Mouse (Mus musculus): ENCODE results near the gene Zfp423. TPM values are rescaled to one million over a fixed set of nuclear protein-coding genes. Genes with fewer than 3 reads are reported as not detected.

Gene Zfp423
- polyA plus RNA-seq, 1 experiment = 38.1 TPM

GRCm38 (mm10) chr8:87663349-87664216, 295.8 kb downstream of the Zfp423 start:
- peak overlapping the region; percentile 56 for H3K27ac ChIP-seq (ENCODE audit: insufficient read depth, low read length)
- H3K4me1 ChIP-seq (ENCODE audit: control insufficient read depth, insufficient read depth, low read length) = peaks cover 62% of the 10 kb centered on the region
- peak overlapping the region; percentile 39 for H3K4me3 ChIP-seq (replicated peaks; ENCODE audit: insufficient read depth, low read depth, low read length)
- no peaks in the 10 kb centered on the region for H3K27me3 ChIP-seq (ENCODE audit: control insufficient read depth, insufficient read depth, low read length)
- DNase-seq = peak; percentile 90 to 95
- 5% methylated on average over 18 of the region's 18 CpGs for WGBS
- TF ChIP-seq POLR2A (IDR thresholded peaks at IDR 0.05; ENCODE audit: borderline replicate concordance, insufficient read depth, low read length) (no peak), CTCF (IDR thresholded peaks at IDR 0.05; ENCODE audit: borderline replicate concordance, insufficient read depth, low read depth, low read length) (peak; percentile 83)

GRCm38 (mm10) chr8:87662811-87663341, 296.5 kb downstream of the Zfp423 start:
- 22% methylated on average over 25 of the region's 25 CpGs for WGBS
- TF ChIP-seq POLR2A (IDR thresholded peaks at IDR 0.05; ENCODE audit: borderline replicate concordance, insufficient read depth, low read length) (no peak), CTCF (IDR thresholded peaks at IDR 0.05; ENCODE audit: borderline replicate concordance, insufficient read depth, low read depth, low read length) (no peak)
- Histone ChIP-seq H3K27me3 (ENCODE audit: control insufficient read depth, insufficient read depth, low read length) (no peaks in the 10 kb centered on the region), H3K4me1 (ENCODE audit: control insufficient read depth, insufficient read depth, low read length) (peaks cover 55% of the 10 kb centered on the region), H3K4me3 (replicated peaks; ENCODE audit: insufficient read depth, low read depth, low read length) (peak overlapping the region; percentile 39), H3K27ac (ENCODE audit: insufficient read depth, low read length) (peak overlapping the region; percentile 56)
- peak in 1 of 2 experiments; percentile 70 for DNase-seq

DNA sequence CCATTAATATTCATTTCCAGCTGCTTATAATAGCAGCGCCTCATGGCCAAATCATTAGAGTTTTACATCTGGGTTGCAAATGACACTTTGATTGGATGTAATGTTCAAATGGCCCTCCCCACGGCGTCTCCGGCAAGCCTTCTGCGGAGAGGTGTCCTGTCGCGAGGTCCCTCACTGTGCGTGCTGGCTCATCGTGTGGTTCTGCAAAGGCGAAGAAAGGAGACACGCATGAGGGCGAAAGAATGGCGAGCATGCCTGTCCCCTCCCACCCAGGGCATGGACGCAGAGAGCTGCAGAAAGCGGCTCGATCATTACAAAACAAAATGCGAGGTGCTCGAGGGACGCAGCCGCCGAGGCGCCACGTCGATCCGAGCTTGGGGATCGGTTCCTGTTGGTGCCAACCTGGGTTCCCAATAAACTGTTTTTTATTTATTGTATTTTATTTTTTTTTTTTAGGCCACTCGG, 297.1 kb downstream of the Zfp423 start:
- WGBS = 62% methylated on average over 27 of the region's 27 CpGs
- H3K27ac ChIP-seq (ENCODE audit: insufficient read depth, low read length) = no peak overlapping the region
- peaks cover 50% of the 10 kb centered on the region for H3K4me1 ChIP-seq (ENCODE audit: control insufficient read depth, insufficient read depth, low read length)

GRCm38 (mm10) chr8:87660916-87661910, 298.2 kb downstream of the Zfp423 start:
- no peak for TF ChIP-seq POLR2A (IDR thresholded peaks at IDR 0.05; ENCODE audit: borderline replicate concordance, insufficient read depth, low read length)
- TF ChIP-seq CTCF (IDR thresholded peaks at IDR 0.05; ENCODE audit: borderline replicate concordance, insufficient read depth, low read depth, low read length) = no peak
- Histone ChIP-seq H3K27ac (ENCODE audit: insufficient read depth, low read length) (no peak overlapping the region), H3K4me3 (replicated peaks; ENCODE audit: insufficient read depth, low read depth, low read length) (no peak overlapping the region), H3K27me3 (ENCODE audit: control insufficient read depth, insufficient read depth, low read length) (no peaks in the 10 kb centered on the region), H3K4me1 (ENCODE audit: control insufficient read depth, insufficient read depth, low read length) (peaks cover 38% of the 10 kb centered on the region)
- peak in 1 of 2 experiments; percentile 30 for DNase-seq
- 77% methylated on average over 34 of the region's 34 CpGs for WGBS

More for the DNA sequence above, 297.1 kb downstream of the Zfp423 start:
- Histone ChIP-seq H3K27me3 (ENCODE audit: control insufficient read depth, insufficient read depth, low read length) (no peaks in the 10 kb centered on the region), H3K4me3 (replicated peaks; ENCODE audit: insufficient read depth, low read depth, low read length) (no peak overlapping the region)
- peak in 1 of 2 experiments; percentile 51 for DNase-seq
- TF ChIP-seq POLR2A (IDR thresholded peaks at IDR 0.05; ENCODE audit: borderline replicate concordance, insufficient read depth, low read length) (no peak), CTCF (IDR thresholded peaks at IDR 0.05; ENCODE audit: borderline replicate concordance, insufficient read depth, low read depth, low read length) (no peak)

DNA sequence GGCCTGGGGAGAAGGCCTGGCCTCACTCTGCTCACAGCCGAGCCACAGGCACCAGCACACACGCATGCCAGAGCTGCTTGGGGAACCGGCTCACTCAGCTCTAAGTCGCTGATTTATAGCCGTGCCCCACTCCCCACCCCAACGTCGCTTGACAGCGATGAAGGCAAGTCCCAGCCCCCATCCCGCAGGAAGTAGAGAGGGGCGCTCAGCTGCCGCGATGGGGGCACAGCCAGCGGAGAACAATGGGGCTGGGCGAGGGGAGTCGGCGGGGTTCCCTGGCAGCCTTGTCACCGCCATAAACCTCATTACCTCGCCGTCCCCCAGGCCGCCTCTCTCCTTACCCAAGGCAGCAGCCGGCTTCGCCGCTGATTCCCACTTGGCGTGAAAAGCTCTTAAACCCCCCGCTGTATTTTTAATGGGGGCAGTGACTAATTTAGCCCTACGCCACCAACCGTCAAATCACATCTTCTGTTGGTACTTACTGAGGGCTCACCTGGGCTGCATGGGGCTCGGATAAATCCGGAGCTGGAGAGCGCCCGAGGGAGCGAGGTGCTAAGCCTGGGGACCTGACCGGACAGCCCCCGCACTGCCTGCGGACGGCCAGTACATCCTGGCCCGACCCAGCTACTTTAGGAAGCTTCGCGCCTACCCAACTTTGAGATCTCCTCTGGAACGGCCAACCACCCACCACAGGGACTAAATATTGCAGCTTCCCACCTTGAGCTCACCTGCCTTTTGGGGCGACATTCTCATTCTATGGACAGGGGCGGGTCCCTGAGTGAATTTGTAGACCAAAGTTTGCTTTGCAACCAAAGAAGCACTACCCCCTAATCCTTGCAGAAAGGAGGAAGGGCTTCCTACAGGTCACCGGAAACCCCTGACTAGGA, 299.1 kb downstream of the Zfp423 start:
- no peak for DNase-seq
- Histone ChIP-seq H3K27ac (ENCODE audit: insufficient read depth, low read length) (no peak overlapping the region), H3K27me3 (ENCODE audit: control insufficient read depth, insufficient read depth, low read length) (no peaks in the 10 kb centered on the region), H3K4me3 (replicated peaks; ENCODE audit: insufficient read depth, low read depth, low read length) (no peak overlapping the region), H3K4me1 (ENCODE audit: control insufficient read depth, insufficient read depth, low read length) (peaks cover 29% of the 10 kb centered on the region)
- 44% methylated on average over 43 of the region's 43 CpGs for WGBS
- TF ChIP-seq CTCF (IDR thresholded peaks at IDR 0.05; ENCODE audit: borderline replicate concordance, insufficient read depth, low read depth, low read length) (no peak), POLR2A (IDR thresholded peaks at IDR 0.05; ENCODE audit: borderline replicate concordance, insufficient read depth, low read length) (no peak)

- WGBS = 91% methylated on average over 4 of the region's 4 CpGs
- no peak for DNase-seq
- Histone ChIP-seq H3K27me3 (ENCODE audit: control insufficient read depth, insufficient read depth, low read length) (no peaks in the 10 kb centered on the region), H3K4me1 (ENCODE audit: control insufficient read depth, insufficient read depth, low read length) (peaks cover 3% of the 10 kb centered on the region; the same call in 1 of the 2 replicates), H3K4me3 (replicated peaks; ENCODE audit: insufficient read depth, low read depth, low read length) (no peak overlapping the region), H3K27ac (ENCODE audit: insufficient read depth, low read length) (no peak overlapping the region)
- TF ChIP-seq CTCF (IDR thresholded peaks at IDR 0.05; ENCODE audit: borderline replicate concordance, insufficient read depth, low read depth, low read length) = no peak
- no peak for TF ChIP-seq POLR2A (IDR thresholded peaks at IDR 0.05; ENCODE audit: borderline replicate concordance, insufficient read depth, low read length)
Measured at GRCm38 (mm10) chr8:87657488-87657887, 301.9 kb downstream of the Zfp423 start.

Measured in cerebellum, adult 2 months (tissue).